Mouse (Mus musculus) bone marrow macrophage, adult 2 months (primary cell): ENCODE results near the gene Thoc7.

Experiments
- CTCF ChIP-seq: IDR thresholded peaks from 2 replicates; pipeline ENCODE4 v1.5.1; 2012; ENCODE audit warnings: low read depth, mild to moderate bottlenecking, low read length, moderate library complexity
- POLR2A ChIP-seq: IDR thresholded peaks from 2 replicates; pipeline ENCODE4 v1.6.1; 2012; ENCODE audit warnings: mild to moderate bottlenecking, low read depth, low read length, borderline replicate concordance

- TF ChIP-seq POLR2A (no peak), CTCF (no peak)
Measured at GRCm38 (mm10) chr14:13944686-13945085, 17.0 kb downstream of the Thoc7 start.
